Mouse (Mus musculus) embryonic fibroblast, embryonic 13.5 days (primary cell): ENCODE measurements around the gene Ttf2. TPM values are rescaled to one million over a fixed set of nuclear protein-coding genes. Genes with fewer than 3 reads are reported as not detected.

Experiments used
- H3K27ac ChIP-seq: 2 replicates; pipeline ENCODE4 v1.5.1; 2012; ENCODE audit warnings: low read length, control low read depth, inconsistent platforms; ENCODE audit not compliant: insufficient read depth
- H3K4me1 ChIP-seq: 2 replicates; pipeline ENCODE4 v1.6.1; 2011; ENCODE audit warnings: low read length; ENCODE audit not compliant: control insufficient read depth, insufficient read depth
- H3K4me3 ChIP-seq: 2 replicates; pipeline ENCODE4 v1.5.1; 2011; ENCODE audit warnings: mild to moderate bottlenecking, control low read depth, low read length; ENCODE audit not compliant: insufficient read depth
- CTCF ChIP-seq: IDR thresholded peaks from 2 replicates; pipeline ENCODE4 v1.5.1; 2011; ENCODE audit warnings: mild to moderate bottlenecking, control low read depth, low read length, moderate library complexity, borderline replicate concordance; ENCODE audit not compliant: insufficient read depth
- POLR2A ChIP-seq: IDR thresholded peaks from 2 replicates; pipeline ENCODE4 v1.6.1; 2011; ENCODE audit warnings: low read depth, mild to moderate bottlenecking, control low read depth, low read length, moderate library complexity
- polyA plus RNA-seq: library from polyadenylated mRNA; stranded (reverse); fragments of >200 nt; gene quantifications from 2 replicates; pipeline ENCODE4 v1.2.4, GENCODE M21; 2011; ENCODE audit warnings: low read depth; ENCODE audit not compliant: missing spikeins, insufficient read length

Ttf2 gene
- polyA plus RNA-seq, 1 experiment, result 14.4 TPM

GRCm38 (mm10) chr3:100906128-100906527 lies 63.3 kb downstream of the Ttf2 start:
- no peak overlapping the region for H3K4me3 ChIP-seq
- H3K27ac ChIP-seq, result no peak overlapping the region
- H3K4me1 ChIP-seq, result peaks cover 10% of the 10 kb centered on the region
- TF ChIP-seq CTCF, result no peak
- no peak for TF ChIP-seq POLR2A

- no peak for TF ChIP-seq POLR2A
- no peak for TF ChIP-seq CTCF
- Histone ChIP-seq H3K27ac (no peak overlapping the region), H3K4me3 (no peak overlapping the region), H3K4me1 (peaks cover 6% of the 10 kb centered on the region)
Measured at GRCm38 (mm10) chr3:100895500-100895899, 74.0 kb downstream of the Ttf2 start.

GRCm38 (mm10) chr3:100892383-100893335 lies 76.8 kb downstream of the Ttf2 start:
- H3K27ac ChIP-seq, result no peak overlapping the region
- TF ChIP-seq CTCF (no peak), POLR2A (no peak)
- H3K4me1 ChIP-seq, result peaks cover 9% of the 10 kb centered on the region
- no peak overlapping the region for H3K4me3 ChIP-seq

GRCm38 (mm10) chr3:100890406-100890805 lies 79.1 kb downstream of the Ttf2 start:
- H3K4me1 ChIP-seq, result peaks cover 9% of the 10 kb centered on the region
- no peak overlapping the region for H3K4me3 ChIP-seq
- TF ChIP-seq CTCF, result no peak
- no peak for TF ChIP-seq POLR2A
- no peak overlapping the region for H3K27ac ChIP-seq

- no peak overlapping the region; the same call in 1 of the 2 replicates for H3K27ac ChIP-seq
- peaks cover 9% of the 10 kb centered on the region for H3K4me1 ChIP-seq
- no peak overlapping the region for H3K4me3 ChIP-seq
- no peak for TF ChIP-seq CTCF
- no peak for TF ChIP-seq POLR2A
Measured at GRCm38 (mm10) chr3:100889234-100889633, 80.2 kb downstream of the Ttf2 start.

Other genes starting within 250 kb of the Ttf2 start
- 0.18 TPM in 1 of 2 replicates, not detected in the other for gene Vtcn1, start 144.2 kb downstream of the Ttf2 start, polyA plus RNA-seq
- 3.9 and 4.3 TPM in 2 replicates for gene Trim45, start 47.5 kb downstream of the Ttf2 start, polyA plus RNA-seq
- gene Cd101, start 59.9 kb upstream of the Ttf2 start, polyA plus RNA-seq, result not detected in 2 replicates
- 63.0 and 70.5 TPM in 2 replicates for gene Ptgfrn, start 140.6 kb upstream of the Ttf2 start, polyA plus RNA-seq